Mouse (Mus musculus) brain, embryonic 14.5 days (tissue): Measurements from ENCODE around the gene Taf10.

Source experiments
- CTCF ChIP-seq: fragments of 200-500 bp; IDR thresholded peaks from 2 replicates; pipeline ENCODE4 v1.5.1; 2012; ENCODE audit warnings: inconsistent platforms, mild to moderate bottlenecking, moderate library complexity, borderline replicate concordance; ENCODE audit not compliant: insufficient read depth, insufficient read length; ENCODE audit errors: extremely low read depth
- POLR2A ChIP-seq: fragments of 200-500 bp; IDR thresholded peaks from 2 replicates; pipeline ENCODE4 v1.6.1; 2012; ENCODE audit warnings: mild to moderate bottlenecking, inconsistent platforms, borderline replicate concordance; ENCODE audit not compliant: poor library complexity, insufficient read depth, insufficient read length, severe bottlenecking; ENCODE audit errors: extremely low read depth

GRCm38 (mm10) chr7:105741978-105742377, 2.2 kb downstream of the Taf10 start:
- TF ChIP-seq CTCF (no peak), POLR2A (no peak)
